Mouse (Mus musculus): ENCODE data around the gene Cish. TPM values are rescaled to one million over a fixed set of nuclear protein-coding genes. Genes with fewer than 3 reads are reported as not detected.

Cish gene
- polyA plus RNA-seq, 1 experiment from 2014 or later: 9.9 TPM

- Histone ChIP-seq H3K4me1 (peaks cover 3% of the 10 kb centered on the region; the same call in 1 of the 2 replicates), H3K27ac (no peak overlapping the region), H3K36me3 (no peaks in the 10 kb centered on the region), H3K4me2 (replicated peaks) (no peak overlapping the region), H3K9me3 (no peaks in the 10 kb centered on the region), H3K4me3 (no peak overlapping the region), H3K9ac (no peak overlapping the region), H3K27me3 (peaks cover 29% of the 10 kb centered on the region)
- no peak for ATAC-seq (ENCODE audit: low FRiP score, low read depth)
- 86% methylated on average over 8 of the region's 8 CpGs for WGBS
These were observed 50.3 kb downstream of the Cish start for GRCm38 (mm10) chr9:107346081-107346480.

GRCm38 (mm10) chr9:107347586-107348183 is 51.9 kb downstream of the Cish start:
- H3K27me3 ChIP-seq: peaks cover 13% of the 10 kb centered on the region; the same call in 1 of the 2 replicates
- H3K27ac ChIP-seq: no peak overlapping the region
- H3K4me3 ChIP-seq: no peak overlapping the region
- no peaks in the 10 kb centered on the region for H3K9me3 ChIP-seq
- H3K36me3 ChIP-seq: no peaks in the 10 kb centered on the region
- H3K4me2 ChIP-seq (replicated peaks): no peak overlapping the region
- 76% methylated on average over 9 of the region's 9 CpGs for WGBS
- H3K9ac ChIP-seq: no peak overlapping the region
- no peaks in the 10 kb centered on the region for H3K4me1 ChIP-seq
- ATAC-seq (ENCODE audit: low FRiP score, low read depth): no peak

DNA sequence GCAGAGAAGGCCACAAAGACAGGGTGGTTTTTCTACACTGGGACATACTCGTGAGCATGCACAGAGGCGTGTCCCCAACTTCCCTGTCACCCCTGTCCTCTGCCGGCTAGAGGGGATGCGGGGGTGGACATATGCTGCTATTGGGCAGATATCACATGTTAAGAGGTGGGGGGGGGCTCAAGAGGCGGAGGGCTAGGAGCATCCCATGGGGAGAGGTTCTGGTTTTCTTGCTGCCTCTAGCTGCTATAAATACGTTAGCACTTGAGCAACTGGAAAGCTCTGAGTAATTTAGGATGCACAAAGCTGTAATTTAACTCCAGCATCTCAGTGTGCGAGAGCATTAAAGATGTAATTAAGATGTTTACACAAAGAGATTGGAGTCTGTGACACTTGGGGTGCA is 53.5 kb downstream of the Cish start:
- no peak overlapping the region for H3K9ac ChIP-seq
- H3K4me3 ChIP-seq: no peak overlapping the region
- H3K4me2 ChIP-seq (replicated peaks): no peak overlapping the region
- no peaks in the 10 kb centered on the region for H3K4me1 ChIP-seq
- no peak for ATAC-seq (ENCODE audit: low FRiP score, low read depth)
- no peaks in the 10 kb centered on the region for H3K9me3 ChIP-seq
- no peaks in the 10 kb centered on the region for H3K36me3 ChIP-seq
- no peak overlapping the region for H3K27ac ChIP-seq
- WGBS: 26% methylated on average over 7 of the region's 7 CpGs
- H3K27me3 ChIP-seq: peaks cover 11% of the 10 kb centered on the region

Other genes starting within 250 kb of the Cish start
- gene Dock3, start 64.1 kb upstream of the Cish start, polyA plus RNA-seq (2015; fragmentation: Nextera tagmentation; extraction: Ambion mirVana): 0.37 and 0.64 TPM in 2 replicates
- 6.3 and 6.7 TPM in 2 replicates for gene Mapkapk3, start 6.1 kb upstream of the Cish start, polyA plus RNA-seq (2015; fragmentation: Nextera tagmentation; extraction: Ambion mirVana)
- gene Hemk1, start 42.3 kb downstream of the Cish start, polyA plus RNA-seq (2015; fragmentation: Nextera tagmentation; extraction: Ambion mirVana): 12.6 and 14.4 TPM in 2 replicates
- 1.1 TPM in 2 replicates for gene 6430571L13Rik, start 44.6 kb downstream of the Cish start, polyA plus RNA-seq (2015; fragmentation: Nextera tagmentation; extraction: Ambion mirVana)
- gene Cacna2d2, start 103.6 kb downstream of the Cish start, polyA plus RNA-seq (2015; fragmentation: Nextera tagmentation; extraction: Ambion mirVana): 0.56 and 0.68 TPM in 2 replicates
- gene Tmem115, start 237.9 kb downstream of the Cish start, polyA plus RNA-seq (2015; fragmentation: Nextera tagmentation; extraction: Ambion mirVana): 46.9 and 47.8 TPM in 2 replicates
- gene Cyb561d2, start 246.2 kb downstream of the Cish start, polyA plus RNA-seq (2015; fragmentation: Nextera tagmentation; extraction: Ambion mirVana): 21.1 and 21.2 TPM in 2 replicates
- gene Nprl2, start 246.2 kb downstream of the Cish start, polyA plus RNA-seq (2015; fragmentation: Nextera tagmentation; extraction: Ambion mirVana): 41.8 and 44.2 TPM in 2 replicates